Mouse (Mus musculus): ENCODE results near the gene Prdx1. TPM values are rescaled to one million over a fixed set of nuclear protein-coding genes. Genes with fewer than 3 reads are reported as not detected.

Gene Prdx1
- total RNA-seq, 2 experiments from 2014 or later = 392 to 403 TPM

DNA sequence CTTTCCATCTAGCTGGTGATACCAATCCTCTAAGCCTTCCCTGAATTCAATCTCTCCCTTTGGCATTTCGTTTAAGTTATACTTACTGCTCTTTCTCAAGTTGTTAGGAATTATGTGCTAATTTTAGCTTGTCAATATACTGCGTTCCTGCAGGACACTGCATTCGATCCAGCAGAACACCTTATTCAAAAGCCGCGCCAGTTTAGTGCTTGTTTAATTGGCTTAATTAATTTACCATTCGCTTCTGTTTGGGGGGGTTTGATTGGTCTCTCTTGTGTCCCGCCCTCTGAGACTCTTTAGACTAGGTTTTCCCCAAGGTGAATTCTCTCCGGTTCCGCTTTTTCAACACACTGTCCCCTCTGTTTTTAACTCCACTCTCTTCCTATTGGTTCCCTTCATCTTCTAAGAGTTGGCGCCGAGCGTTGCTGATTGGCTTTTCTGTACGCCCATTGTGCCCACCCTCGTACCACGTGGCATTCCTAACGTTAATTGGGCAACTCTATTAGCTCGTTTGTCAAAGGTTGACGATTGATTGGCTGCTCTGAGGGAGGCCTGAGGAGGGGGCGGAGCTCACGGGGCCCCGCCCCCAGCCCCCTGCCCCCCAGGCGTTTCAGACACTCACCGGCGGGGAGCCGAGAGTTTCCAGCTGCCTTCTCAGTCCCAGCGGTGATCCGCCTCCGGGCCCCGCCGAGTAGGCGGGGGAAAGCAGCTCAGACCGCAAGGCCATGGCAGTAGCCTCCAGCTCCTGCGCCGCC lies 35.2 kb downstream of the Prdx1 start, which contains the start of gene Tesk2:
TSS of gene Tesk2 (plus strand) at position 606 of the 755 bp plus-strand sequence.
- DNase-seq = peak; percentile 87 to 89
- intact Hi-C loops (cut with DNase I) = loop anchor here (5.0 kb wide), 1 partner anchor 272 kb away; the partner anchor contains the start of gene Urod

GRCm38 (mm10) chr4:116721098-116721628 lies 35.8 kb downstream of the Prdx1 start:
- intact Hi-C loops (cut with DNase I) = loop anchor here (5.0 kb wide), 1 partner anchor 271 kb away; the partner anchor contains the start of gene Urod
- DNase-seq = no peak

DNA sequence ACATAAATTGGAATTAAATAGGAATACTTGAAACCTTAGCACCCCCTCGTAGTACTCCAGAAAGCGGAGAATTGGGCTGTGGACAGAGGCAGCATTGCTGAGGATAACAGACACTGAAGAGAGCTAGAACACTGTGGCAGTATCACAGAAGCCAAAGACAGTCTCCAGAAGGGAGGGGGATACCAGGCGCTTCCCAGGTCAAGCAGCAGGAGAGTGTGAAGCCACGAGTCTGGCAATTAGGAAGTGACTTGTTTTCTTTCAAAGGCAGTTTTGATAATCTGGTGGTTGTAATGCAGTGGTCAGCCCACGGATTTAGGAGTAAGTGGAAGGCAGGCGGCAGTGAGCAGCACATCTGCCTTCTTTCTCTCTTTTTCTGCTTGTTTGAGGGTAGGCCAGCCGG lies 36.9 kb downstream of the Prdx1 start:
- DNase-seq = no peak
- intact Hi-C loops (cut with DNase I) = loop anchor here (5.0 kb wide), 1 partner anchor 270 kb away; the partner anchor contains the start of gene Urod

DNA sequence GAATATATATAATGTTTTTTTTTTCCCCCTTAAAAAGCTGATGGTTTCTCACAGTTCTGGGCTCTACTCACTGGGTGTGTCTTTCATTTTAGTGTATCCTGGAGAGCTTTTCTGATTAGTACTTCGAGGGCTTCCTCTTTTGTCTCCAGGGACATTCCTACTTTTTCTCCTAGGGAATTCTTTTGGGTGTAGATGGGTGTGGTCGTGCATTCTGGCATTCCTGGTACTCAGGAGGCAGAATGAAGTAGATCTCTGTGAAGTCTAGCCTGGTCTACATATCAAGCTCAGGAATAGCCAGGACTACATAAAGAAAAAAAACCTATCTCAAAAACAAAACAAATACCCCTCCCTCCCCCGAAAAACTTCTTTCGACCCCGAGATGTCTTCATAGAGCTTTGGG lies 40.1 kb downstream of the Prdx1 start:
- intact Hi-C loops (cut with DNase I) = no loop called here
- DNase-seq = no peak

- no peak for DNase-seq
- intact Hi-C loops (cut with DNase I) = no loop called here
Measured at GRCm38 (mm10) chr4:116727401-116727800, 42.1 kb downstream of the Prdx1 start.

GRCm38 (mm10) chr4:116729532-116729931 lies 44.2 kb downstream of the Prdx1 start:
- intact Hi-C loops (cut with DNase I) = no loop called here
- DNase-seq = no peak

DNA sequence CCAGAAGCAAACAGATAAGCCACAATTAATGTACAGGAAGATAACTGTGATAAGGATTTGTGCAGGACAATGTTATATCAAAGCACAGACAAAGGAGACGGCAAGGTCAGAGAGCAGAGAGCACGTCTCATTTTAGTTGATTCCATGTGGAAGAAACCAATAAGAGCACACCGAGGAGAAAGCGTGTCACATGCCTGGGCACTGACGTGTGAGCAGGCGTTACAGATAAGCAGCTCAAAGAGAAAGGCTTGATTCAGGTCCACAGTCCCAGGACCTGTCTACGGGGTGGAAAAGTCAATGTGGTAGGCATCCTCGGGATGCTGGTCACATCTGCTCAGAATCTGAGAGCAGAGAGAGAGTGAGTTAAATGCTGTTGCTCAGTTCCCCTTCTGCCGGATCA lies 45.7 kb downstream of the Prdx1 start:
- intact Hi-C loops (cut with DNase I) = no loop called here

GRCm38 (mm10) chr4:116732355-116732754 lies 47.0 kb downstream of the Prdx1 start:
- no peak for DNase-seq
- intact Hi-C loops (cut with DNase I) = no loop called here

More for the DNA sequence above, 45.7 kb downstream of the Prdx1 start:
- no peak for DNase-seq

GRCm38 (mm10) chr4:116734996-116735395 lies 49.7 kb downstream of the Prdx1 start:
- intact Hi-C loops (cut with DNase I) = no loop called here
- DNase-seq = no peak

- intact Hi-C loops (cut with DNase I) = no loop called here
- no peak for DNase-seq
Measured at GRCm38 (mm10) chr4:116738972-116739751, 53.8 kb downstream of the Prdx1 start.

DNA sequence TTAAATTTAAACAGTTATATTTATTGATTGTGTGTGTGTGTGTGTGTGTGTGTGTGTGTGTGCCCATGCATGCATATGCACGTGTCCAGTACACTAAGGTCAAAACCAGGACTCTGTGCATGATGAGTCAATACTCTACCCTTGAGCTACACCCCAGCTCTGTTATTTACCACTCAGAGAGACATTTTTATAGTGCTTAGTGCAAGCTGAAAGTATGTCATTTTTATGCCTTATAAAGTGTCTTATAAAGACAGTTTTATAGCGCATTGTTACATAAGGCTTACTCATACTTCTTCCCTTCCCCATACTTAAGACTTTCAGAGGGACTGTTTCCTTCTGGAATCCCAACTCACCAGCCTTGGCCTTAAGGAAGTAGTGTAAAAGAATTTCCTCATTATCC lies 64.4 kb downstream of the Prdx1 start:
- intact Hi-C loops (cut with DNase I) = no loop called here
- no peak for DNase-seq

Other genes starting within 250 kb of the Prdx1 start
- 100 to 1,000 TPM in 1 of 2 experiments, 10 to 100 TPM in 1; 96.5 to 104 TPM for gene Mast2, start 221.4 kb upstream of the Prdx1 start, total RNA-seq (2021)
- 10 to 100 TPM; 14.7 to 15.6 TPM for gene Ipp, start 178.0 kb upstream of the Prdx1 start, total RNA-seq (2021)
- 10 to 100 TPM; 19.1 to 21.9 TPM for gene Tmem69, start 129.6 kb upstream of the Prdx1 start, total RNA-seq (2021)
- gene Gpbp1l1, start 127.9 kb upstream of the Prdx1 start, total RNA-seq (2021) = 10 to 100 TPM; 66.4 to 72.5 TPM
- gene Ccdc17, start 88.9 kb upstream of the Prdx1 start, total RNA-seq (2021) = 1 to 10 TPM; 3.0 to 4.3 TPM
- 10 to 100 TPM; 30.3 to 34.8 TPM for gene Nasp, start 57.6 kb upstream of the Prdx1 start, total RNA-seq (2021)
- gene Akr1a1, start 33.9 kb upstream of the Prdx1 start, total RNA-seq (2021) = 100 to 1,000 TPM; 315 to 333 TPM
- 10 to 100 TPM; 39.9 to 42.3 TPM for gene Mmachc, start 22.9 kb downstream of the Prdx1 start, total RNA-seq (2021)
- gene Ccdc163, start 23.0 kb downstream of the Prdx1 start, total RNA-seq (2021) = 1 to 10 TPM; 6.8 to 9.3 TPM
- 1 to 10 TPM; 1.7 to 2.7 TPM for gene Tesk2, start 35.4 kb downstream of the Prdx1 start, total RNA-seq (2021)
- 1 to 10 TPM; 8.6 to 9.3 TPM for gene Toe1, start 122.1 kb downstream of the Prdx1 start, total RNA-seq (2021)
- under 1 TPM; 0.88 to 0.96 TPM for gene Mutyh, start 122.2 kb downstream of the Prdx1 start, total RNA-seq (2021)
- gene Hpdl, start 136.2 kb downstream of the Prdx1 start, total RNA-seq (2021) = 1 to 10 TPM; 3.2 to 3.6 TPM
- gene Zswim5, start 191.8 kb downstream of the Prdx1 start, total RNA-seq (2021) = 1 to 10 TPM; 1.1 to 1.6 TPM

Measured in heart, postnatal 14 days (tissue).